Mouse (Mus musculus): Measurements from ENCODE around the gene Bbs10.
A peak's percentile ranks its signal among the peaks of the same experiment; 100 is the strongest.

Bbs10 gene

GRCm38 (mm10) chr10:111298140-111299098 is at the start of gene Bbs10:
Gene Bbs10, plus strand, starts transcription at chr10:111298679.
- peak; percentile 92 to 94 for DNase-seq (ENCODE audit: low spot score in 2 of 2)

- DNase-seq (ENCODE audit: low spot score in 2 of 2) = no peak
Measured at GRCm38 (mm10) chr10:111250192-111250591, 48.3 kb upstream of the Bbs10 start.

GRCm38 (mm10) chr10:111251666-111252065 is 46.8 kb upstream of the Bbs10 start:
- no peak for DNase-seq (ENCODE audit: low spot score in 2 of 2)

GRCm38 (mm10) chr10:111255228-111255627 is 43.3 kb upstream of the Bbs10 start:
- DNase-seq (ENCODE audit: low spot score in 2 of 2) = peak; percentile 41 to 49

- no peak for DNase-seq (ENCODE audit: low spot score in 2 of 2)
Measured at GRCm38 (mm10) chr10:111256156-111256555, 42.3 kb upstream of the Bbs10 start.

- peak; percentile 23 to 55 for DNase-seq (ENCODE audit: low spot score in 2 of 2)
Measured at GRCm38 (mm10) chr10:111257358-111257757, 41.1 kb upstream of the Bbs10 start.

GRCm38 (mm10) chr10:111258256-111258655 is 40.2 kb upstream of the Bbs10 start:
- DNase-seq (ENCODE audit: low spot score in 2 of 2) = no peak

GRCm38 (mm10) chr10:111271687-111272086 is 26.8 kb upstream of the Bbs10 start:
- DNase-seq (ENCODE audit: low spot score in 2 of 2) = no peak

- no peak for DNase-seq (ENCODE audit: low spot score in 2 of 2)
Measured at GRCm38 (mm10) chr10:111272905-111273304, 25.6 kb upstream of the Bbs10 start.

GRCm38 (mm10) chr10:111273463-111274088 is 24.9 kb upstream of the Bbs10 start:
- no peak for DNase-seq (ENCODE audit: low spot score in 2 of 2)

- DNase-seq (ENCODE audit: low spot score in 2 of 2) = no peak
Measured at GRCm38 (mm10) chr10:111275822-111276221, 22.7 kb upstream of the Bbs10 start.

GRCm38 (mm10) chr10:111297631-111298030 is 848 bp upstream of the Bbs10 start:
- DNase-seq (ENCODE audit: low spot score in 2 of 2) = no peak

- no peak for DNase-seq (ENCODE audit: low spot score in 2 of 2)
Measured at GRCm38 (mm10) chr10:111299591-111299990, 1.1 kb downstream of the Bbs10 start.

- no peak for DNase-seq (ENCODE audit: low spot score in 2 of 2)
Measured at GRCm38 (mm10) chr10:111301041-111301440, 2.6 kb downstream of the Bbs10 start.

- DNase-seq (ENCODE audit: low spot score in 2 of 2) = no peak
Measured at GRCm38 (mm10) chr10:111302486-111302885, 4.0 kb downstream of the Bbs10 start.

GRCm38 (mm10) chr10:111308850-111309501 is 10.5 kb downstream of the Bbs10 start:
- no peak for DNase-seq (ENCODE audit: low spot score in 2 of 2)

GRCm38 (mm10) chr10:111313282-111313681 is 14.8 kb downstream of the Bbs10 start:
- DNase-seq (ENCODE audit: low spot score in 2 of 2) = no peak

GRCm38 (mm10) chr10:111314636-111315395 is 16.3 kb downstream of the Bbs10 start:
- peak in 1 of 2 experiments; percentile 70 for DNase-seq (ENCODE audit: low spot score in 2 of 2)

- DNase-seq (ENCODE audit: low spot score in 2 of 2) = no peak
Measured at GRCm38 (mm10) chr10:111315940-111316339, 17.5 kb downstream of the Bbs10 start.

GRCm38 (mm10) chr10:111318021-111318420 is 19.5 kb downstream of the Bbs10 start:
- DNase-seq (ENCODE audit: low spot score in 2 of 2) = peak; percentile 55 to 80

- no peak for DNase-seq (ENCODE audit: low spot score in 2 of 2)
Measured at GRCm38 (mm10) chr10:111318805-111319500, 20.5 kb downstream of the Bbs10 start.
